Mouse (Mus musculus) monocyte, adult 5-6 weeks (primary cell): ENCODE data around the gene Stk17b. TPM values are rescaled to one million over a fixed set of nuclear protein-coding genes. Genes with fewer than 3 reads are reported as not detected.
A peak's percentile ranks its signal among the peaks of the same experiment; 100 is the strongest.
"Not testable (repeated sequence)": the region's sequence is repeated elsewhere in the genome, so short reads cannot be mapped to it uniquely, and the experiment has no call there.

Experiments used
- ATAC-seq: fragments of 153-309, 156-312 bp; replicated peaks from 2 replicates; pipeline ENCODE4 v1.8.0; 2017; ENCODE audit warnings: mild to moderate bottlenecking; ENCODE audit not compliant: low TSS enrichment, insufficient number of reproducible peaks, severe bottlenecking, poor library complexity, low FRiP score
- total RNA-seq: library from RNA; stranded (forward); fragments of 200-1000, 200-491, 200-594 nt; gene quantifications from 3 replicates; pipeline ENCODE4 v1.2.3, GENCODE M21; 2017

Stk17b gene
- total RNA-seq, 1 experiment from 2014 or later = 1,071 TPM

DNA sequence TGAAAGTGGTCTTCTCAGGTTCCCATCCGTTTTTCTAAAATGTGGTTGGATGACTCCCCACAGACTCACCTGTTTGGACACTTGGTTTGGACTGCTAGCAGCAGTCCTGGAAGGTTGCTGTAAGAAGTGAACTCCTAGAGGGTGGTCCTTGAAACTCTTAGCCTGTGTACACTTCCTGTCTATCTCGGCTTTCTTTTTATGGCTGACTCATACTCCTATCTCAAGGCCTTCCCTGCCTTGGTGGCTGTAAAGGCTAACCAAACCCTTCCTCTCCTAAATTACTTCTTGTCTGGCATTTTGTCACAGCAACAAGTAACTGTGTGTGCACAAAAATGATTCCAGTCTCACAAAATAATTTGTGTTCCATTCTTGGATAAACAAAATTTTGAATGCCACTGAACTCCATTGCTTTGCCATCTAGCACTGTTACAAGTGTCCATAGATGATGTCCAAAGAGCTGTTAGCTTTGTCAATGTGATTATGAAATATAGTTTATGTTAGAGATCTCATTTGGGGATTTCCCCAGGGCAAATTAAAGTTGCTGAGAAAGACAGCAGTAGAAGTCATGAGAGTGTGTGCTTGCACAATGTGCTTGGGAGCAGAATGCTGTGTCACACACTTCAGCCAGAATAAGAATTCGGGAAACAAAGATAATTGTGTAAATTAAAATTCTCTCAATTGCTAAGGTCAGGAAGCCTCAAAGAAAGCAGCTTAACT is 43.1 kb downstream of the Stk17b start:
- ATAC-seq = peak; percentile 68; the same call in 1 of the 2 replicates

DNA sequence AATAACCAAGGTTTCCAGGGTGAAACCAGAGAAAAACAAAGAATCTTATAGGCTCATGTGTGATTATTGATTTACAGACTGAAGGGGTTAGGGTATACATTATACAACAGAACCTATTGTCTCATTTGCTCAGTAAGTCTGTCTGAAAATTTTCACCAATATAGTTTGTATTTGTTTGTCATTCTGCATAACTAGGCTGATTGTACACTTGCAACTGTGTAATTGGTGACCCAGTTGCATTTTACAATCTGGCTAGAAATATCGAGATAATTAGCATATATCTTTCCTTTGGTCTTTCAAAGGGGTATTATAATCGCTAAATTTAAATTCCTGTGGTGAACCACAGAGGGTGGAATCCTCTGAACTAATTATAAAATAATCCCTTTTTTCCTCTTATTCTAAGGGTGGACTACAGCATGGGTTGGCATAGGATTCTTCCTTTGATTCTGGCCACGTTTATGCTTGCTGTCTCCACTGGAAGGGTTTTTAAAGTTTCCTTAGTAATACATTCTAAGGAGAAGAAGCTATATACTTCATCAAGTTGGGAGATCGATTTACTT is 44.2 kb downstream of the Stk17b start:
- ATAC-seq = no peak

DNA sequence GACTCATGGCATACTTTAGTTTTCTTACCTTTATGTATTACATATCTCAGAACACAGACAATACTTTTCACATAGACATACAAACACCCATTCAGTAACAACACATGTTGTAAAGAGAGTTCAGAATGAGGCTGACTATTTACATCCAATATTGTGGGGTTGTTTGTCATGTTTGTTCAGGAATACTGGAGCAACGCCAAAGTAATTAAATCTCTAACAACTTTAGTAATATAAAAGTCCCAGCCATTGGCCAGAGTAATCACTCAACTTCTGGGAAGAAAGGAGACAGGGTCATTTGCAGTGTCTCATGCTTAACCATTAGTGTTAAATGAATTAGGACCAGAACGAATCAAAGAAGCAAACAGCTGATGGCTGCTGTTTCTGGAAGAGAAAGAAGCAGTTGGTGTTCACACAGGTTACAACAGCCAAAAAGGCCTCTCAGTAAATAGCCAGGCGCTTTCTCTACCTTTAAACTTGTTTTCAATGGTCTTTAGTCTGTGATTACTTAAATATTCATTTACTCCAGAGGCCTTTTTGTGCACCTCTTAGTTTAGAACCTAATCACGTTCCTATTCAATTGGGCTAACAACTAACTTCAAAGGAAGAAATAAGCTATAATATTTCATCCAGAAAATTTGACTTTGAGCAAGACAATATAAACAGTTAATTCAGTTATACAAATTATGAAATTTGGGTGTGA is 44.8 kb downstream of the Stk17b start:
- ATAC-seq = not testable (repeated sequence)

DNA sequence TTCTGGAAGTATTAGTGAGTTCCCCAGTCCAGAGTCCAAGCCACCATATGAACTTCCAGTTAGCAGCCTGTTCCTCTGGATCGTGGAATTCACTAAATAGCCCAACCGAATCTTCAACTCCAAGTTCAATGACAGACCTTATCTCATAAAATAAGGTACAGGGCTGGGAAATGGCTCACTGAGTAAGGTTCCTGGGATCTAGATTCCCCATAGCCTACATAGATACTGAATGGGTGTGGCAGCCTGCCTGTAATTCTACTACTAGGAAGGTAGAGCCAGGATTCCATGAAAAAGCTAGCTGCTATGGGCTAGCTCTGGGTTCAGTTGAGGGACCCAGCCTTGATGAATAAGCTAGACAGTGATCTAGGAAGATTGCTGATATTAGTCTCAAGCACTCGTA is 48.4 kb downstream of the Stk17b start:
- ATAC-seq = no peak

DNA sequence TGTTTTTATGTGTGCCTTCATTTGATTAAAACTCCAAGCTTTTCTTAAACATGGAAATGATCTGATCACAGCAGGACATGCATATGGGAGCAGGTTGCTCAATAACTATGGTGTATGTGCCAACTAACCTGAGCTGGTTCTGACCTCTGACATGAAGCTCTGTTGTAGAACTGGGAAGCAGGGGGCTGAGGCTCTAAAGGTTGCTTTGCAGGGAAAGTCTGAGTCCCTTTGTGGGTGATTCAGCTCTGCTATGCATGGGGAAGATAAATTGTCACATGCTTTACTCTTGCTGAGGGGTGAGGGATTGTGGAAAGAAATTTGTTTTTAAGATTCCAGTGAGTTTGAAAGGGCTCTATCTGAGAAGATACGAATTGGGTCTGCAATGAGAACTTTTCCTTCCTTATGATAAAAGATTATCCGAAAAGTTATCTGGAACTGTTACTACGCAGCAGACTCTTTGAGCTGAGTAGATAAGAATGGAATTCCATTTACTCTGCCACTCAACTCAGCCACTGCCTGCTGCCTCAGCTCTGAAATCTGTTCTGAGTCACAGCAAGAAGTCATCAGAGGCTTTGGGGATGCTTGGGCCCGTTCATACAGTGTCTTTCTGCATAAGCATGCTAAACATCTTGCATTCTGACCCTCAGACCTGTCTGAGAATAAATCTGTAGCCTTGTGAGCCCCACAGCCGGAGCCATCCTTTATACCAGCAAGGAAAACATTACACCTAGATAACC is 56.4 kb downstream of the Stk17b start:
- ATAC-seq = no peak

DNA sequence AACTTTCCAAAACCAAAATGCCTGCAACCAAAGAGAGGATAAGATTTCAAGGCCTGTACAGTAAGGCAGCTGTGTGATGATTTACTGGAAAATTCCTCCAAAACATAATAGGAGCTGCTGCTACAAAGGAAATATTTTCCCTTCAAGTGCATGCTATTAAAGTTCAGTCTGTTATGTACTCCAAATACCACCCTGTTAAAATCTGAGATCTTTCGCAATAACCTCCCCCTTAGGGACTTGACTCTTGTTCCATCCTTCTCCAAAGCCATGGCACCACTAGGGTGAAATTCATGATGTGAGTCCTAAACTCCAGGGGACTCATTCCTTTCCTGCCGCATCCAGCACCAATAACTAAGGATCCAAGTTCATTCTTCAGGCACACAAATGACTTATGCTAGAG is 58.1 kb downstream of the Stk17b start:
- ATAC-seq = no peak

DNA sequence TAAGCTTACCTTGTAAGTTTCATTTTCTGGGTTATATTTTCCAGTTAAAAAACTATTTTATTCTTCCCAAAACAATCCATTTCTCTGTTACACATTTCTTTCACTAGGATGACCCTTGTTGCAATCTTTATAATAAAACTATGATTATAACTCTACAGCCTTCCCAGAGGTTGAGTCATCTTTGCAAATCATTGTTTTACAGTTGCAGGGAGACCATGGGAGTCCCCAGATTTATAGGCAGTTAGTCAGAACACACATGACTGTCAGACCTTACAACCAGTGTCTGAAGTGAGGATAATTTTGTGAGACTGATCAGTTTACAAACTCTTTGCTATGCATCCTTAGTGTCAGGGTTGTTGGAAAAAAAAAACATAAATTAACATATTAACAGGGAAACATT is 63.7 kb downstream of the Stk17b start:
- no peak for ATAC-seq

DNA sequence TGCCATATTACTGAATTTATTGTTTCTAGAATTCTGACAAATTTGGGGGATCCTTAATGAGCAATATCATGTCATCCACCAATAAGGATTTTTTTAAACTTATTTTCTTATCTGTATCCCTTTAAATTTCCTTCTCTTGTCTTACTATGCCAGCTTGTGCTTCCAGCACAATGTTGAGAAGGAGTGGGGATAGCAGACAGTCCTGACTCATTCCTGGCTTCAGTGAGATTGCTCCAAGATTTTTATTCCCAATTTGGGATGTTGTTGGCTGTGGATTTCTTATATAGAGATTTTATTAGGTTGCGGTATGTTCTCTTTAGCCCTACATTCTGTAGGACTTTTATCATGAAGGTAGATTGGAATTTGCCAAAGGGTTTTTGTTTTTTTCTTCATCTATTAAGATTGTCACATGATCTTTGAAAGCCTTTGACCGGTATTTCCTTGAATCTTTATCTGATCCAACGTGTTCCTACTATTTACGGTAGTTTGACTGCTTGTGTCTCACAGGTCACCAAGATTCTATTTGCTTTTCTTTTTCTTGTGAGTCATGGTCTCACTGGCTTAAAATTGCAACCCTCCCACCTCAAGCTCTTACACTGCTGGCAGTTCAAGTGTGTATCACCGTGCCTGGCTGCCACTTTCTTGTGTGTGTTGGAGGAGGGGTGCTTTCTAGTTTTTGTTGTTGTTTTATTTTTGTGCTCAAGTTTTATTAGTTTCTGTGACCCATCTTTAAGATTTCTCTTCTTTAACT is 64.2 kb downstream of the Stk17b start:
- no peak for ATAC-seq

DNA sequence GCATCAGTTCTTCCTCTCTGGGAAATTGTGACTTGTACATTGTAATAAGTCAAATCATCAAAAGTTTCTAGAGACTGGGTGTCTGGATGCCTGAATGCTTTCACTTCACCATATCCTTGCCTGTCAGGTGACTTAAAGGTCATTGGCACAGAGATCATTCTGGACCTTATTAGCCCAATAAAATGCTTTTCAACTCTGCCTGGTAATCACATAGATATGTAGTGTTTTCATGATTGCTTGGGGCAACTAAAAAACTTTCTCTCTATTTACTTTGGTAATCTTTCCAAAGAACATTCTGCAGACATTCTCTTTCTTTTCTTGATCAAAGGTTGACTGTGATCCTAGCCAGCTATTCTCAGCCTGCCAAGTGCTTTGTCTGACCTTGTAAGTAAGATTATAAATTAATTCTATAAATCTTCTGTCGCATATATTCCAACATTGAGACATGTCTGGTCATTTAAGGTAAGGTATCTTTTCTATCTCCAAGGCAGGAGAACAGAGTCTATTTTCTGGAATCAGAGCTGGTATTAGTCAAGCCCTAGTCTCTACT is 69.0 kb downstream of the Stk17b start:
- no peak for ATAC-seq

DNA sequence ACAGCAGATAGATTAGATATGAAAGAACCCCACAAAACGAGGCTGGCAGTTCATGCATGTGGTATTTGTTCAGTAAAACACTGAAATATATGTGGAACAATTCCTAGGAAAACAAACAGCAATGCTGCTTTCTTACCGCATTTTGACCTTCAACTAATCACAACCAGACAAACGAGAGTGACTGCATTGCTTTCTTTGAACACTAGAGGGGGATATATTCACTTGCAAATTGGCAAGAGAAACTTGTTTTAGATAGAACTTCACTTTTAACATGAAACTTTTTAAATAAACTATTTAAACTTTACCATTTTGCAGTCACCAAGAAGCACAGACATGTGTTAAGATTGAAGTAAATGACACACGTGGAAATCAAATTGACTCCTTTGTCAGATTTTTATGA is 69.6 kb downstream of the Stk17b start:
- ATAC-seq = no peak

DNA sequence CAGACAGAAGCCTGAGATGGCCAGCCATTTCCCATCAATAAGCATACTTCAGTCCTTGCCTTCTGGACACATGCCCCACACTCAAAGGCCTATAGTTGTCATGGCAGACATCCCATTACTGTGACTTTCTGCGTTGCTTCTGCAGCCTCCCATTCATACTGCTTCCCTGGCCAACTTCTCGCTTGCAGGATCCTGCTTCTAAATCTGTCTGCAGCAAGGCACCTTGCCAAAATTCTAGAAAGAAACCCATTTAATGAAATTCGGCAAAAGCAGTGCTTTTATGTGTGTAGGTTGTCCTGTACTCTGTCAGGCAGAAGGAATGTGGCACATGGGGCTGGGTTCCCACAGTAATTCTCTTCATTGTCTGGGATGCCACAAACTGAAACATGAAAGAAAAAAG is 71.6 kb downstream of the Stk17b start:
- not testable (repeated sequence) for ATAC-seq

DNA sequence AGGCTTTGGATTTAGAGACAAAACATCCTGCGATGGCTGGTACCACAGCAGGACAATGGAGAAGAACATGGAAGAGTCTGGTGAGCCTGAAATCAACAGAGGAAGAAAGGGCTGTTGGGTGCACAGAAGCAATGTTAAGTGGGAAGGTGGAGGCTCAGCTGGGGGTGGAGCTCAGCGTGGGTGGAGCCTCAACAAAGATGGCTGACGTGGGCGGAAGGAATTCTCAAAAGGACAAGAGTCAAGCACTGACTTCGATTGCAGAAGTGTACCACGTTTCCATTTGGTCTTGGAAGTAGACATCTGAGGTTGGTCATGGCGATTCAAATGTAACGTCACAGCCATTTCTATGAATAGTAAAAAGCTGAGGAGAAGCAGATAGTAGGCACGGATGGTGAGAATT is 74.0 kb downstream of the Stk17b start:
- ATAC-seq = no peak

DNA sequence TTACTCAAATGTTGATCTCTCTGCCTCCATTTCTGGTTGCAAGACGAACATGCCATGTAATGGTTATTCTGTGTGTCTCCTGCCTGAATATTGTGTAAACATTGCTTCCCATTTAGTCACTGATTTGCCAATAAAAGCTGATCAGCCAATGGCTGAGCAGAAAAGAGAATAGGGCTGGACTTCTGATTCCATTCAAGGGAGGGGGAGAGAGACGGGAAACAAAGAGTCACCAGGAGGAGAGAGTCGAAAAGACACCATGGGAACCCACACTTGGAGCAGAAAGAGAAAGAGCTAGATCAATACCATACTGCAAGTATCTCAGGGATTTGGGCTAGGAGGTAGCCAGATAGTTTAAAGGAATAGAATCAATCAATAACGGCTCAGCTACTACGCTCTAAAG is 75.4 kb downstream of the Stk17b start:
- ATAC-seq = not testable (repeated sequence)

DNA sequence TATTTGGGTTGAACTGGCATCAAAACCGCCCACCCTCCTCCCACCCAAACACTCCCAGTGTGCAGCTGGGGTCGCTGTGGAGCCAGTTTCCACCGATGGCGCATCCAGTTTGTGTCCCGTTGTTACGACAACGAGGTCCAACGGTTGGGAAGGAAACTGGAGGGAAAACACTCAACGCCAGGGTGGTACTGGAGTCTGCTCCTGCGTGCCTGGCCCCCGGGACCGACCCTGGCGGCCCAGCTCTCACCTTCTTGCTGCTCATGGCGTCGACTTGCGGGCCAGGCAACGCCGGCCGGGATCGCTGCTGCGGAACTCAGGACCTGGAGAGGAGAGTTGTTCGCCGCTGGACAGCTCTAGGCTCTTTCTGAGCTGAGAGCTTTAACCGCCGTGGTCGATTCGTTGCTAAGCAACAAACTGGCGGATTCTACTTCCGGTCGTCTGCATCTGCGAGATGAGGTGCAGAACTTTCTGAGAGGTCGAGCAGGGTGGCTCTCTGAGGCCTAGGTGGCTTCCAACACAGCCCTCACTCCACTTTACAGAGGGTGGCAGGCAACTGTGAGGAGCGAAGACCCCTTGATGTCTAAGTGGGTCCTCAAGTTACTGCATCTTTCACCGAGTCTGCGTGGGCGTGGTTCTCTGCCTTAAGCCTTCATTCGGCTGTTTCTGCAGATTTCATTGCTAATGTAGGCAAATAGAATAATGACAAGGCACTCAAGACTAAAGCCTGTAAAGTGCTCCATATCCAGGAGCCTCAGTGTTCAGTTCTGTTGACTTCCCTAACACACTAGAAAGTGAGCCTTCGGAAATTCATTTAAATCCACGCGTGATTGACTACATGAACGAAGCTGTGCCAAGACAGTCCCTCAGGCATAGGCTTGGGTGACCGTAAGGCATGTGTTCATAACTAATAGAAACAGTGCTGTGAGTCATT is 78.3 kb downstream of the Stk17b start, which contains the start of gene Dnah7a:
Gene Dnah7a (minus strand): TSS at position 354 of the 931 bp plus-strand sequence.
- ATAC-seq = peak; percentile 44; the same call in 1 of the 2 replicates
